Mouse (Mus musculus) midbrain, embryonic 16.5 days (tissue): ENCODE data around the gene Irf1. TPM values are rescaled to one million over a fixed set of nuclear protein-coding genes. Genes with fewer than 3 reads are reported as not detected.

ENCODE experiments used
- ATAC-seq: fragments of 200-750 bp; cut with Nextera tagmentation; 2 replicates; pipeline ENCODE4 v1.8.0; 2017; ENCODE audit warnings: moderate TSS enrichment
- H3K27ac ChIP-seq: fragments of 300-500 bp; sonication (generic); 2 replicates; pipeline ENCODE4 v1.5.1; 2014; ENCODE audit warnings: mild to moderate bottlenecking, low read length, mixed read lengths
- H3K27me3 ChIP-seq: fragments of 300-500 bp; sonication (generic); 2 replicates; pipeline ENCODE4 v1.6.1; 2014; ENCODE audit warnings: low read depth, low read length, mixed read lengths; ENCODE audit not compliant: control insufficient read depth, insufficient read depth
- H3K36me3 ChIP-seq: fragments of 300-500 bp; sonication (generic); 2 replicates; pipeline ENCODE4 v1.6.1; 2014; ENCODE audit warnings: mild to moderate bottlenecking, low read length, moderate library complexity, mixed read lengths; ENCODE audit not compliant: control insufficient read depth, insufficient read depth
- H3K4me1 ChIP-seq: fragments of 300-500 bp; sonication (generic); 2 replicates; pipeline ENCODE4 v1.6.1; 2014; ENCODE audit warnings: mild to moderate bottlenecking, low read length, mixed read lengths; ENCODE audit not compliant: control insufficient read depth, insufficient read depth
- H3K4me2 ChIP-seq: fragments of 300-500 bp; sonication (generic); 2 replicates; pipeline ENCODE4 v1.6.1; 2014; ENCODE audit warnings: mild to moderate bottlenecking, low read length, mixed read lengths
- H3K4me3 ChIP-seq: fragments of 300-500 bp; sonication (generic); 2 replicates; pipeline ENCODE4 v1.5.1; 2014; ENCODE audit warnings: low read depth, mild to moderate bottlenecking, low read length, moderate library complexity, mixed read lengths
- H3K9ac ChIP-seq: fragments of 300-500 bp; sonication (generic); 2 replicates; pipeline ENCODE4 v1.6.1; 2014; ENCODE audit warnings: low read depth, low read length, mixed read lengths
- H3K9me3 ChIP-seq: fragments of 300-500 bp; sonication (generic); replicated peaks from 2 replicates; pipeline ENCODE4 v1.6.1; 2014; ENCODE audit warnings: mild to moderate bottlenecking, low read length, mixed read lengths; ENCODE audit not compliant: control insufficient read depth, poor library complexity, severe bottlenecking
- WGBS: fragments of 180-500 bp; shearing (Covaris S2); extraction: QIAGEN DNeasy Blood & Tissue Kit; methylation state at CpG from one replicate; pipeline ENCODE4 v1.1.7; 2014; 5-methylcytosine and 5-hydroxymethylcytosine counted together
- polyA plus RNA-seq: library from polyadenylated mRNA; unstranded; fragments of >200 nt; fragmentation: Nextera tagmentation; extraction: Ambion mirVana; gene quantifications from 2 replicates; pipeline ENCODE4 v1.2.1, GENCODE M21; 2015

Gene Irf1
- polyA plus RNA-seq, 1 experiment from 2014 or later, result 2.2 TPM

DNA sequence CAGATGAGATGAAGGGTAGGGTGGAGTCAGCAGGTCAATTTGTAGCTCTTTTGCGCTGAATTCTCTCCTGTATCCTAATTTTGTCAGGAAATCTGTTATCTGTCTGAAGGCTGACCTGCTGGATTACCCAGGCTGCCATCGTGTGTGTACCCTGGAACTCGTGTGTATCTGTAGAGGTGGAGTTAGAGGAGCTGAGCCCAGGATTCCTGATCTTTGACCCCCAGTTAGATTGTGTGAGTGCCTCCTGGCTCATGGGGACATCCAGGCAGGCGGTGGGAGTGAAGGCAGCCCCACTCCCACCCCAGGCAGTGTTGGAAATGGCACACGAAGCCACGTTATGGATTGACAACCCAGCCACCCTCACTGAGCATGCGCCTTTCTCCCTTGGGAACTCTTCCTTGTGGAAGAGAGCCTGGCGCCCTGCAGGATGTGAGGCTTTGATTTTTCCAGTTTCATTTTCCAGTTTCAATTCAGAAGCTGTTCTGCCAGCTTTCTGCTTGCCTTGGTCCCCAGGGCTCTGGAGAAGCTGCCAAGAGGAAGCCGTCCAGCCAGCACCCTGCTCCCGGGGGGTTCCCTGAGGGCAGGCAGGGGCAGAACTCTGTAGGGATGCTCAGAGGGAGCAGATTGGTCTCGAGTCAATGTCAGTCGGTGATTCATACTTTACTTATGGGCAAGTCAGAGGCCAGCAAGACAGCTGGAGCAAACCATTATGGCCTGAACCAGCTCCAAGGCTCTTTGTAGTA, 26.8 kb downstream of the Irf1 start:
- H3K4me1 ChIP-seq, result peaks cover 4% of the 10 kb centered on the region; the same call in 1 of the 2 replicates
- WGBS, result 63% methylated on average over 12 of the region's 12 CpGs
- ATAC-seq, result no peak
- no peak overlapping the region for H3K4me3 ChIP-seq
- no peaks in the 10 kb centered on the region for H3K9me3 ChIP-seq
- H3K9ac ChIP-seq, result no peak overlapping the region
- no peaks in the 10 kb centered on the region for H3K27me3 ChIP-seq
- no peak overlapping the region for H3K4me2 ChIP-seq
- no peaks in the 10 kb centered on the region for H3K36me3 ChIP-seq
- H3K27ac ChIP-seq, result peak overlapping the region; percentile 39; the same call in 1 of the 2 replicates

DNA sequence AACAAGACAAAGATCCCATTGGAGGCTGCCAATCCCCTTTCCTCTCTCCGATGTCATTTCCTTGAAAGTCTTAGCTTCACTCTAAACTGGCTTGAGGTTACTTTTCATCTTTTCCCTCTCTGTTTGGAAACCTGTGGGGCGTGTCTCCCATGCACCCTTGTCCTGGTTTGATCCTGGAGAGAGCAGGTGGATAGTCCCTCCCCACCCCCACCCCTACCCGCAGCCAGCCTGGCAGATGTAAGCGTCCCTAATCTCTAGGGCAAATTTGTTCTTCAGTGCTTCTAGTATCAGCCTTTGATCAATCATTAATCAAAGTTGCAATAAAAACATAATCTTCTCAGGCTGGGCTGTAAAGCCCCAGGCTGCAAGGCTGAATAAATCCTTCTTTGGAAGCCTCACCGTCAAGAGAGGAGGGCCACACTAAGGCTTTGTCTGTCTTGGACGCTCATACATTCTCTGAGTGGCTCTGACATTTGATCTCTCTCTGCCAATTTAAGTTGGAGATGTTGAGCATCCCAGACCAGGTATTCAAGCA, 27.6 kb downstream of the Irf1 start:
- no peak for ATAC-seq
- no peaks in the 10 kb centered on the region for H3K36me3 ChIP-seq
- no peak overlapping the region for H3K4me2 ChIP-seq
- H3K9me3 ChIP-seq, result no peaks in the 10 kb centered on the region
- no peak overlapping the region for H3K4me3 ChIP-seq
- H3K4me1 ChIP-seq, result peaks cover 4% of the 10 kb centered on the region; the same call in 1 of the 2 replicates
- no peak overlapping the region for H3K9ac ChIP-seq
- no peak overlapping the region for H3K27ac ChIP-seq
- no peaks in the 10 kb centered on the region for H3K27me3 ChIP-seq
- 38% methylated on average over 6 of the region's 6 CpGs for WGBS

- Histone ChIP-seq H3K27ac (no peak overlapping the region), H3K27me3 (no peaks in the 10 kb centered on the region), H3K36me3 (no peaks in the 10 kb centered on the region), H3K4me1 (peaks cover 4% of the 10 kb centered on the region; the same call in 1 of the 2 replicates), H3K4me3 (no peak overlapping the region), H3K4me2 (no peak overlapping the region), H3K9me3 (no peaks in the 10 kb centered on the region), H3K9ac (no peak overlapping the region)
- ATAC-seq, result no peak
- WGBS, result 89% methylated on average over 10 of the region's 10 CpGs
Observed at GRCm38 (mm10) chr11:53798041-53798711, 28.4 kb downstream of the Irf1 start.

- no peaks in the 10 kb centered on the region for H3K9me3 ChIP-seq
- H3K4me3 ChIP-seq, result no peak overlapping the region
- no peaks in the 10 kb centered on the region for H3K27me3 ChIP-seq
- peaks cover 4% of the 10 kb centered on the region; the same call in 1 of the 2 replicates for H3K4me1 ChIP-seq
- no peak overlapping the region for H3K9ac ChIP-seq
- H3K4me2 ChIP-seq, result no peak overlapping the region
- H3K27ac ChIP-seq, result no peak overlapping the region
- H3K36me3 ChIP-seq, result no peaks in the 10 kb centered on the region
- WGBS, result 49% methylated on average over 4 of the region's 4 CpGs
- ATAC-seq, result no peak
Observed at GRCm38 (mm10) chr11:53800036-53800435, 30.2 kb downstream of the Irf1 start.

- ATAC-seq, result no peak
- Histone ChIP-seq H3K9me3 (no peaks in the 10 kb centered on the region), H3K4me3 (no peak overlapping the region), H3K36me3 (no peaks in the 10 kb centered on the region), H3K27me3 (no peaks in the 10 kb centered on the region), H3K4me1 (peaks cover 4% of the 10 kb centered on the region; the same call in 1 of the 2 replicates), H3K9ac (no peak overlapping the region), H3K4me2 (no peak overlapping the region), H3K27ac (no peak overlapping the region)
- WGBS, result 90% methylated on average over 5 of the region's 5 CpGs
Observed at GRCm38 (mm10) chr11:53800975-53801374, 31.2 kb downstream of the Irf1 start.

DNA sequence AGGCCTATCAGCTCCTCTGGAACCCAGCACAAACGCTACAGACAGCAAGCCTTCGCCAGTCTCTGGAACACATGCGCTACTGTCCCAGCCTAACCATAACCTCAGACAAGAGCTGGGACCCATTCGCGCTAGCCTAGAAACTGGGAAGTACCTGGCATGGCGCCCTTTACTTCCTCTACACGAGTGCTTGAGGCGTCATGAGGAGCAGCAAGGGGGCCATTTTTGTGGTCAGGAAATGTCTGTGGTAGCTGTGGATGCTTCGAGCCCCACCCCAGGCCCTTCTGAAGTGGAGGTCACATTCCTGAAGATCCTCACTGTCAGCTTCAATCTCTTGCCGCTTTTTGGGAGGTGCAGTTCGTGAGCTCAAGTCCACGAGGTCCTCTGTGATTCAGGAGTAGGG, 33.3 kb downstream of the Irf1 start:
- no peak for ATAC-seq
- WGBS, result 85% methylated on average over 12 of the region's 12 CpGs
- H3K9me3 ChIP-seq, result no peaks in the 10 kb centered on the region

GRCm38 (mm10) chr11:53803494-53803893, 33.7 kb downstream of the Irf1 start:
- no peaks in the 10 kb centered on the region for H3K9me3 ChIP-seq
- H3K27ac ChIP-seq, result no peak overlapping the region
- no peaks in the 10 kb centered on the region for H3K36me3 ChIP-seq
- H3K27me3 ChIP-seq, result no peaks in the 10 kb centered on the region
- H3K4me1 ChIP-seq, result no peaks in the 10 kb centered on the region
- no peak overlapping the region for H3K9ac ChIP-seq
- WGBS, result 90% methylated on average over 6 of the region's 6 CpGs
- no peak overlapping the region for H3K4me2 ChIP-seq
- H3K4me3 ChIP-seq, result no peak overlapping the region
- no peak for ATAC-seq

More for the DNA sequence above, 33.3 kb downstream of the Irf1 start:
- Histone ChIP-seq H3K4me2 (no peak overlapping the region), H3K27me3 (no peaks in the 10 kb centered on the region), H3K4me3 (no peak overlapping the region), H3K36me3 (no peaks in the 10 kb centered on the region), H3K27ac (no peak overlapping the region), H3K4me1 (no peaks in the 10 kb centered on the region), H3K9ac (no peak overlapping the region)

DNA sequence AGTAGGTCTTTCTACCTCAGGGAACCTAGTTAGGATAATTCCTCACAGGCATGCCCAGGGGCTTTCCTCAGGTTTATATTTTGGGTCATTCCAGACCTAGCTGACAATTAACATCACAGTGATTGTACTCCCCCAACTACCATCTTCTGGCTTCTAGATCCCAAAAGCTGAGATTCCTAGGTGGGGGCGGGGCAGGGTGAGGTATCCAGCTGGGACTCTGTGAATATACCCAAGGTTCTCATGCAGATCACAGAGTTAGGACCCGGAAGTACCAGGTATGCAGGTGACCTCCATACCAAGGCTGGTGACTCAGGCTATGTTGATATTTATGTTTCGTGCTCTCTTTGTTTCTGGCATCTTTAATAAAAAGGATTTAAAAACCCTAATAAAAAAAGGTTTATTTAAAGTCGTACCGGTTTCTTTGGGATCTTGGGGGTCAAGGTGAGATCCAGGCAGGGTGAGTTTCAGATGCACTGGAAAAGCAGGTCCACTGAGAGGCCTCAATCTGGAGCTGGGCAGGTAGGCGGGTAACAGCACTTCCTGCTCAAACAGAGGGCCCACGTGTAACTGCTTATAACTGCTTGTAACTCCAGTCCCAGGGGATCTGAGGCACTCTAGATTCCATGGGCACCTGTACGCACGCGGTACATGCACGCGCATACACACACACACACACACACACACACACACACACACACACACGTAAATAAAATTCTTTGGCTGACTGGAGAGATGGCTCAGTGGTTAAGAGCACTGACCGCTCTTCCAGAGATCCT, 34.9 kb downstream of the Irf1 start:
- Histone ChIP-seq H3K4me3 (no peak overlapping the region), H3K9me3 (no peaks in the 10 kb centered on the region), H3K4me1 (no peaks in the 10 kb centered on the region), H3K4me2 (no peak overlapping the region), H3K27me3 (no peaks in the 10 kb centered on the region), H3K27ac (no peak overlapping the region), H3K9ac (no peak overlapping the region), H3K36me3 (no peaks in the 10 kb centered on the region)
- WGBS, result 88% methylated on average over 14 of the region's 14 CpGs
- ATAC-seq, result no peak
